Mouse (Mus musculus): ENCODE data around the gene Drg2.

- TF ChIP-seq CTCF (IDR thresholded peaks at IDR 0.05; ENCODE audit: control insufficient read depth, insufficient read depth, insufficient read length) (no peak), CEBPB (IDR thresholded peaks at IDR 0.05; ENCODE audit: low read depth) (no peak), MYOD1 (IDR thresholded peaks at IDR 0.05; ENCODE audit: control insufficient read depth, insufficient read length, low read depth) (no peak), USF1 (IDR thresholded peaks at IDR 0.05; ENCODE audit: low read depth) (no peak), MAX (IDR thresholded peaks at IDR 0.05) (no peak), MYOG (IDR thresholded peaks at IDR 0.05; ENCODE audit: control insufficient read depth, extremely low read depth, insufficient read length) (no peak), FOSL1 (IDR thresholded peaks at IDR 0.05; ENCODE audit: insufficient read depth, low read length, poor library complexity, severe bottlenecking) (no peak)
These were observed 23.7 kb downstream of the Drg2 start for GRCm38 (mm10) chr11:60478121-60478520.

All from C2C12 (cell line).